Mouse (Mus musculus) left cerebral cortex, adult 18-20 months (tissue): ENCODE results near the gene 1700122O11Rik. TPM values are rescaled to one million over a fixed set of nuclear protein-coding genes. Genes with fewer than 3 reads are reported as not detected.

Source experiments
- DNase-seq, 2 experiments: peaks; one replicate each; pipeline ENCODE4 v3.0.0; 2021 to 2022; ENCODE audit warnings: low spot score in 2 of 2, mixed read lengths in 1 of 2
- total RNA-seq, 2 experiments: library from RNA; stranded (reverse); gene quantifications; 2 replicates each; pipeline ENCODE4 v1.2.3; 2021

1700122O11Rik gene
- total RNA-seq, 2 experiments from 2014 or later, result not detected

DNA sequence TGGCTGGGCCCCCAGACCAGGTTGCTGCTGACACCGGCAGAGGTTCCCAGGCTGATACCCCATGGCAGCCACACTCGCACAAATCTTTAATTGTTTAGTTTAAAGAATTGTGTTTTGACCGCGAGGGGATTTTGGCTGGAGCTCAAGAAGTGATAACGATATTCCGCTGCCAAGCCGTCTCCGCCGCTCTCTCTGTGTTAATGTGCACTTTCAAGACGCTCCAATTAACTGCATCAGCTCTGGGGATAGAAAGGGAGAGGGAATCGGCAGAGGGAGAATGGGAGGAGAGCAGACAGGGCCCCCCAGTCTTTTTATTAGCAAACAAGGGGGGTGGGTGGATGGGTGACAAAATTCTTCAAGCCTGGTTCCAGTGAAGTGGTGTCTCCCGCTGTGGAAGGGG, 8.9 kb downstream of the 1700122O11Rik start:
- DNase-seq, result no peak

GRCm38 (mm10) chr17:48028250-48028649, 9.8 kb downstream of the 1700122O11Rik start:
- DNase-seq, result no peak

GRCm38 (mm10) chr17:48027677-48028076, 10.4 kb downstream of the 1700122O11Rik start:
- no peak for DNase-seq

- no peak for DNase-seq
Observed at GRCm38 (mm10) chr17:48027019-48027418, 11.1 kb downstream of the 1700122O11Rik start.

DNA sequence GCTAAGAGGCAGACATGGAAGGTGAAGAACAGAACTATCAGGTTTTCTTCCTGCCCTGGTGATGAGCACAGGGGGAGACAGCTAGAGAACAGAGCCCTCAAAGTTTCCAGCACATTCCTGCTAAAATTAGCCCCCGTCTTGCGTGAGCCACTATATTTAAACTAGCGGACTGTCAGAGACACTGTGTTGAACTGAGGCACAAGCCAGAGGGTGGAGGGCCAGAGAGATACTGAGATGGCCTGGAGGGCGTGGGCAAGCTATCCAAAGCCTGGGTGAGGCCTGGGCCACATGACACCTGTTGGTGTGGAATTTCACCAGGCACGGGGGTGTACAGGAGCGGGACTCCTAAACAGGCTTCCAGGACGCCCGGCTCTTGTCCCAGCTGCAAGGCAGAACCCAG, 14.0 kb downstream of the 1700122O11Rik start:
- DNase-seq, result no peak

GRCm38 (mm10) chr17:48019585-48019984, 18.5 kb downstream of the 1700122O11Rik start:
- DNase-seq, result no peak

DNA sequence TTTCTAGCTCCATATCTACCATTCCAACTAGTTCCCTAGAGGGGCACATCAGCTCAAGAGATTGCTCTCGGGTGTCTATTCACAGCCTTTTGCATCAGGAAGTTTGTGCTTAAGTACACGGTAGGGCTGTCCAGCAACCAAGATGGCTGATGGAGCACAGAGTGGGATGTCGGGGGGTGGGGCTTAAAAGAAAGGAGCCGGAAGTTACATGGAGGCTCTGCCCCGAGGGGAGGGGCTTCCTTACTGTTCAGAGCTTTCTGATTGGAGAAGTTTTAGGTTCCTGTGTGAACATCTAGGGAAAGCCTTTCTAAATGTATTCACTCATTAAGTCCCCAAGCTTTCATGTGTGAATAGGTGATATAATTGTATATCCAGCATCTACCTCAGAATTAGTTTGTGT, 21.5 kb downstream of the 1700122O11Rik start:
- DNase-seq, result no peak

DNA sequence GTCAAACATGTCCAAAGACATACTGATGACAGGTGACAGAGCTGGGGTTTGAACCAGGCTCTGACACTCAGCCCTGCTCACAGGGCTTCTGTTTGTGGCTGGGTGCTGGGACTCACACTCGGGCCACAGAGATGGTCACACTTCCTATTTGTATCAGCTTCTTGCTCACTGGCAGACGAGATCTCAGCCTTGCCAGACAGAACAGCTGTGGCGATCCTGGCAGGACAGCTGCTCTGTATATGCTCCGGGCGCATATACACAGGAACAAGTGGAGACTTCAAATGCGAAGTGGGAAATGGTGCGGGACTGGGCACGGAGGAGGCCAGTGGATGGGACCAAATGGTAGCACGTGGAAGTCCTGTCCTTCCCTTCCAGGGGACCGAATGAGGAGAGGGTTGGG, 25.5 kb downstream of the 1700122O11Rik start:
- no peak for DNase-seq

DNA sequence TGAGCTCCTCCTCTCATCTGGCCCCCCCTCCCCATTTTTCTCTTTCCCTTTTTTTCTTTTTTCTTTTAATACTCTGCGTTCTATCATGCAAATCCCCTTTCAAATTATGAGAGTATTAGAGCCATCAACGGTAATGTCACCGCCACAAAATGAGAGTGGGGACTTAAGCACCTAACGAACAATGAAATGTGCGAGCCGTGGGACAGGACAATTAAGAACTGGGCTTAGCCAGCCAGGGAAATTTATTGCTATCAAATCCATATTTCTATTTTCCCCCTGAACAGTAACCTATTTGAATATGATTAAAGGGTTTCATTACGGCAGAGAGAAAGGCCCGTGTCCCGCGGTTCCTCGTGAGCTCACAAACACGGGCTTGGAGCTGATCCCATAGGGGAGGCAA, 27.0 kb downstream of the 1700122O11Rik start:
- no peak for DNase-seq

DNA sequence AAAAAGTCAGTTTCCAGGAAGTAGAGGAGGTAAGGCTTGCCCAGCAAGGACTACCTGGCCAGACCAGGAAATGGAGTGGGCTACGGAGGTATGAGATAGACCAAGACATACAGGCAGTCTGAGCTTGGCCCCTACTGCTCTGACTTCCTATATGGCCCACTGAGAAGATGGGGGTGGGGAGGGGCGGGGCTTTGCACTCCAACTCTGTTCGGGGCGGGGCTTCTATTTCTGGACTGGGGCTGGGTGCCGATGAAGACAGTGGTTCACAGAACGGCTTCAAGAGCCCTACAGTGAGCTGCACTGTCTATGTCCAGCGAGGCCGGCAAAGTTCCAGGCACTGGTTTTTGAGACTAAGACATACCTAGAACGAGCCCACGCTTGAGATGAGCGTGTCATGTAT, 27.8 kb downstream of the 1700122O11Rik start:
- no peak for DNase-seq

DNA sequence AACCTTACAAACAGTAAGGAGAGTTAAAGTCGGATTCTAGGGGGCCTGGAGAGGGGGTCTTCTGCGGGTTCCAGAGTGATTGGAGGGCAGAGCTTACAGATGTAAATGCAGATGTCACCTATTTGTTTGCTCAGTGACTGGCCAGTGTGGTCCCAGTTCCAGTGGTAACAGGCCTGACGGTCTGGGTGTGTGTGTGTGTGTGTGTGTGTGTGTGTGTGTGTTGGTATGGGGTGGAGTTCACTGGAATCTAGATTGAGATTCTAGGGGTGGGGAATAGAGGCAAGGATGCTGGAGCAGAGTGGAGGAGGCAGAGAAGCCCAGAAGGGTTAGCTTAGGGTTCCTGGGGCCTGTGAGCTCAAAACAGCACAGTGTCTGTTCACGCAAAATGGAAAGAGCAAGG, 32.3 kb downstream of the 1700122O11Rik start:
- DNase-seq, result no peak

- DNase-seq, result no peak
Observed at GRCm38 (mm10) chr17:48005091-48005490, 33.0 kb downstream of the 1700122O11Rik start.

DNA sequence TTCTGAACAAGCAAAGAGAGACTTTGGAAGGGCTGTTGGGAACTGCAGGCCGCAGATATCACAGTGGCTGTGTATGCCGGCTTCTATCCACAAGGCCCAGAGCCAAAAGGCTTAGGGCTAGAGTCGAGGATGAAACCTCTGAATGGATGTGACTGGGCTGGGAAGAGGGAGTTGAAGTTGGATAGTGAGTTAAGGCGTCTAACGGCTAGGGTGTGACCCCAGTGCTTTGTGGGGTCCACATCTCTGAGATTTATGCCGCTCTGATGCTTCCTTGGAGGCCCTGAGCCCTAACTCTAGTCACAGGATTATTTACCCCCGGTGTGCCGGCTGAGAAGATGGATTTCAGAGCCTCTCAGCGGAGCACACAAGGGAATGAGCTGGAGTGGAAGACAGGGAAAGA, 33.5 kb downstream of the 1700122O11Rik start:
- no peak for DNase-seq

- no peak for DNase-seq
Observed at GRCm38 (mm10) chr17:48002486-48002885, 35.6 kb downstream of the 1700122O11Rik start.

DNA sequence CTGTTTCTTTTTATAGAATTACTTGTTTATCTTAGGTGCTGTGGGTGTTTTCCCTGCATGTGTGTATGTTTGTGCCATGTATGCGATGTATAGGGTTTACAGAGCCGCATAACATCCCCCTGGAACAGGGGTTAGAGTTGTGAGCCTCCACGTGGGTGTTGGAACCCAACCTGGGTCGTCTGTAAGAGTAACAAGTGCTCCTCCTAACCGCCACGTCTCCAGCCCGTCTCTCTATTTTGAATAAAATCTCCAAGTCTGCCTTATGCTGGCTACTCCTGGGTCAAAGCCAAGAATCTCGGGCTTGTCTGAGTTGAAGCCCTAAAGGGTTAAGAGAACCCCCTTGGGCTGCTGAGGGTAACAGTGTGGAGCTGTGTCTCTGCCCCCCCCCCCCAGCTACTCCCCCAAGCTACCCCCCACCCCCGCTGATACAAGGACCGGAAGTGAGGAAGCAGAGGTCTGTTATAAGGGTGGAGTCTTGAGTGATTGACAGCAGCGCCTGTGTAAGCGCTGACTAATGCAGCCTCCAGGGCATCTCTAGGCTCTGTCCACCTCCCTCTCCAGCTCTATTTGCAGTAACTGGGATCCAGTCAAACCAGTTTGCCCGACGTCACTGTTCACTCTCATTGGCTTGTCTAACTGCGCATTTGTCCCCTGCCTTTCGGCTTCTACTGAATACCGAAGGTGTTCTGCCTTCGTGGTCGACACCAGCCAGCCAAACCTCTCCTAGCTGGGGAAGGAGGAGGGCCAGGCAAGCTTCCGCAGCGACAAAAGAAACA, 36.3 kb downstream of the 1700122O11Rik start:
- DNase-seq, result peak; percentile 4 to 11

DNA sequence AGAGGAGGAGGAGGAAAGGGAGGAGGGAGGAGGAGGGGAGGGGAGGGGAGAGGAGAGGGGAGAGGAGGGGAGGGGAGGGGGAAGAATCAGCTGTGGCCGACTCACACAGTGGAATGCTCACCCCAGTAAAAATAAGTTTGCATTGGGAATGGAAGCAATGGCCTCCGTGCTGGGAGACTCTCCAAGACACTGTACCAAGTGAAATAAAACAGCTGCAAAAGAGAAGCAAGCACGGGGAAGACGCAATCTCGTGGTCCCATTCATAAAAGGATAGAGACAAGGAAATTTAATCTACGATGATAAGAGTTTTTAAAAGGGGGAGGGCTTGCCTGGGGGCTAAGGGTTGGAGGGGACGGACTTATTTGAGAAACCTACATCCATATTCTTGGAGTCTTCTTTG, 36.9 kb downstream of the 1700122O11Rik start:
- DNase-seq, result no peak

DNA sequence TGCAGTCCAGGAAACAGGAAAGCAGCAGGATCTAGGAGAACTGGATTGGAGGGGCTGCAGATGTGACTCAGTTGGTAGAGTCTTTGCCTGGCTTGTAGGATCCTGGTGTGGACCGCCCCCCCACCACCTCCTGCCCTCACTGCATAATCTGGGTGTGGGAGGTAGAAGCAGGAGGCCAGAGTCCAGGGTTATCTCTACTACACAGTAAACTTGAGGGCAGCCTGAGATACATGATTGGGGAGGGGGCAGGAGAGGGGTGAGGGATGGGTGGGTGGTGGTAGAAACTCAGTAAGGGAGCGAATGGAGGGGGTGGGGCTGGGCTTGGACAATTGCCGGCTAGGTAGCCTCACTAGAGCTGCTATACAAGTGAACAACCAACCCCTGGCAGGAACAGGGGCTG, 38.3 kb downstream of the 1700122O11Rik start:
- no peak for DNase-seq

DNA sequence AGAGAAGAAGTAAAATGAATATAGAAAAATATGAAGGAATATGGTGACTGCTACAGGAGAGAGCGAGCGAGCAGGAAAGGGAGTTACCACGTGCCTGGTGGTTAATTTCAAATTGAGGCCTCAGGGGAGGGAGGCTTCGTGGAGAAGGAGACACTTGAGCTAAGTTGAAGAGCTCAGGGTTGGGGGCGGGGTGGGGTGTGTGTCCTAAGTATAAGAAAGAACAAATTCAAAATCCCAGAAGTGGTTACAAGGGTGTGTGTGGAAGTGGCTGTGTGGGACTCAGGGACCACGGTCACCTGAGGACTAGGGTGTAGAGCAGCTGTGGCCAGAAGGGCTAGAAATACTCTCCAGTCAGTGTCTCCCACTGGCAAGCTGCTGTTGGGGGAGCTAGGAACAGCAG, 38.7 kb downstream of the 1700122O11Rik start:
- DNase-seq, result no peak

DNA sequence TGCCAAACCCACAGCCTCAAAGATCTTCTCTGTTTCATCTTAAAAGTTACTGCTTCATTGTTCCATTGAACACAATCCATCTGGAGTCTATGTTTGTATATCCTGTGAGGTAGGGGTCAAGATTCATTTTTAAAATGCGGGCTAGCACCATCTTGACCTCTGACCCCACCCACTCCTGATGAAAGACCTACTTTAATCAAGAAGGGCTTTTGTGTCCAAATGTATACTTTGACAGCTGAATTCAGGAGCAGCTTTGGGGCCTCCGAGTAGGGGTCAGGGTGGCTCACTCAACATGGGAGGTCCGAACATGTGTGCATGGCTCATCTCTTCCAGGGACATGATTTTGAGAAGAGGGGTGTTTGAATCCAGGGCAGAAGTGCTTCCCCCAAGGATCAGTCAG, 40.3 kb downstream of the 1700122O11Rik start:
- no peak for DNase-seq

DNA sequence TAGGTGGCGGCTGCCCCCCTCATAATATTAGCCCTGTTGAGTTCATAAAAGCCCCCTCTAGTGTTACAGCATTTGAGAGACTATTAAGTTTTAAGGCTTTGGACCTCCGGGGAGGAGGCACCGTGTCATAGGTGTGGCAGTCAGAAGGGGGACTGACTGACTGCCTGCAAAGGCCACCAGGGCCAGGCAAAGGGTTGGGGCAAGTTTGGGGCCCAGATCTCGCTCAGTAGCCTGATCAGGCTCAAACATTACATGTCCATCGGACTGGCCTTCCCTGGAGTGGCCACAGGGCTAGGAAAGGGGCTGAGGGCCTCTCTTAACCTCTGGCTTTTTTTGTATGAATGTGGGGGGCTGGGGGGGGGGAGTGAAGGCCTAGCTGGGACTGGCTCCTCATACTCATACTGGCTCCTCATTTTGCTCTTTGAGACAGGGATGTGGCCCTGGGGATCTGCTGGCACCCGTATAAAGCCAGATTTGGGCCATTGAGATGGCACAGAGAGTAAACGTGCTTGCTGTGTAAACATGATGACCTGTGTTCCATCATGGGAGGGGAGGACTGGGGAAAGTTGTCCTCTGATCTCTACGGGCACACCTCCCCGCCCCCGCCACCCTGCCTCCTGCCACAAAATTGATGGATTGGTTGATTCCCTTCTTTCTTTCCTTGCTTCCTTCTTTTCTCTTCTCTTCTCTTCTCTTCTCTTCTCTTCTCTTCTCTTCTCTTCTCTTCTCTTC, 47.5 kb downstream of the 1700122O11Rik start:
- DNase-seq, result no peak

GRCm38 (mm10) chr17:47989951-47990378, 48.1 kb downstream of the 1700122O11Rik start:
- DNase-seq, result no peak

GRCm38 (mm10) chr17:47988811-47989210, 49.3 kb downstream of the 1700122O11Rik start:
- no peak for DNase-seq

DNA sequence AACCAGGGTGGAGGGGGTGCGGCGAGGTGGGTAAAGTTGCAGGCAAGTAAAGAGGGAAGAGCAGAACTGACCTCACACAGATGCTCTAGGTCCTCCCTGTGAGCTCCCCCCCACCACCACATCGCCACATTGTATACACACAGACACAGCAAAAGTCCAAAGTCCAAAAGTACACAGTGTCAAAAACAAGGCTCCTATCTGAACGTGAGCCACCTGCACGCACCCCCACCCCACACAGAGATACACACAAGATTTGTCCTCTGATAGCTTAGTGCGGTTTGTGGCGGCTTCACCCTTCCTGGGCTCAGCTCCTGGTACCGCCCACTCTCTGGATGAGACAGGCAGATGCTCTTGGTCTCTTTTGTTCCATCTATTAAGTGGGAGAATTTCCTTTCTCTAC, 50.0 kb downstream of the 1700122O11Rik start:
- no peak for DNase-seq
